Comparison of ENCODE assay signal across 40 mouse cellular contexts in genomic region chr9:69779996-69780395, GRCm38 (mm10). TPM values are rescaled to one million over a fixed set of nuclear protein-coding genes. Genes with fewer than 3 reads are reported as not detected.
"Had no signal": no experiment of that assay in that cellular context is flagged by ENCODE, and none has a peak within 500 bp of the region (broad histone marks: within the 10 kb centered on the region; RNA-seq: fewer than 3 reads in every experiment).

No protein-coding gene starts in this region.

- H3K36me3 ChIP-seq: heart, embryonic 10.5 days; heart, embryonic 12.5 days; heart, embryonic 13.5 days; heart, embryonic 15.5 days; hindbrain, embryonic 10.5 days; hindbrain, embryonic 12.5 days; hindbrain, embryonic 13.5 days; hindbrain, embryonic 15.5 days; intestine, embryonic 15.5 days; kidney, embryonic 15.5 days had no signal

- H3K4me3 ChIP-seq: heart, embryonic 10.5 days; heart, embryonic 12.5 days; heart, embryonic 13.5 days; heart, embryonic 15.5 days; hindbrain, embryonic 10.5 days; hindbrain, embryonic 12.5 days; hindbrain, embryonic 13.5 days; hindbrain, embryonic 15.5 days; intestine, embryonic 15.5 days; kidney, embryonic 15.5 days; layer of hippocampus, adult 2 months had no signal

- ATAC-seq: hindbrain, embryonic 16.5 days; hindbrain, postnatal 0 days; inflammation-experienced regulatory T-cells, adult 6 months; intestine, embryonic 15.5 days; intestine, embryonic 16.5 days; intestine, postnatal 0 days had no signal

- H3K27ac ChIP-seq: heart, embryonic 10.5 days; heart, embryonic 13.5 days; heart, embryonic 15.5 days; hindbrain, embryonic 10.5 days; hindbrain, embryonic 12.5 days; hindbrain, embryonic 13.5 days; hindbrain, embryonic 14.5 days; hindbrain, embryonic 15.5 days; hindbrain, postnatal 0 days; intestine, embryonic 15.5 days; kidney, embryonic 15.5 days; kidney, postnatal 0 days; layer of hippocampus, adult 2 months had no signal

- H3K4me2 ChIP-seq: heart, embryonic 11.5 days; heart, embryonic 12.5 days; heart, embryonic 13.5 days; heart, embryonic 15.5 days; hindbrain, embryonic 12.5 days; hindbrain, embryonic 13.5 days; hindbrain, embryonic 14.5 days; hindbrain, embryonic 15.5 days; intestine, embryonic 15.5 days; kidney, embryonic 15.5 days had no signal

- DNase-seq: heart, postnatal 10 days; heart, postnatal 14 days; heart, postnatal 36 days; heart, postnatal 4 days; kidney, adult 11 months; kidney, adult 18-20 months; kidney, adult 2 months; kidney, adult 8-10 months; kidney, adult 9 months; kidney, postnatal 10 days; kidney, postnatal 14 days; kidney, postnatal 25 days; kidney, postnatal 36 days; kidney, postnatal 4 days; layer of hippocampus, adult 9-11 months; layer of hippocampus, postnatal 36 days had no signal

- H3K9me3 ChIP-seq: heart, embryonic 10.5 days; heart, embryonic 12.5 days; heart, embryonic 13.5 days; heart, embryonic 15.5 days; hindbrain, embryonic 10.5 days; hindbrain, embryonic 12.5 days; hindbrain, embryonic 13.5 days; hindbrain, embryonic 15.5 days; intestine, embryonic 15.5 days; kidney, embryonic 15.5 days had no signal

- H3K4me1 ChIP-seq: heart, embryonic 10.5 days; heart, embryonic 12.5 days; heart, embryonic 13.5 days; heart, embryonic 15.5 days; hindbrain, embryonic 10.5 days; hindbrain, embryonic 12.5 days; hindbrain, embryonic 13.5 days; hindbrain, embryonic 15.5 days; intestine, embryonic 15.5 days; kidney, embryonic 15.5 days had no signal

- H3K9ac ChIP-seq: heart, embryonic 12.5 days; heart, embryonic 13.5 days; heart, embryonic 15.5 days; hindbrain, embryonic 12.5 days; hindbrain, embryonic 13.5 days; hindbrain, embryonic 14.5 days; hindbrain, embryonic 15.5 days; intestine, embryonic 15.5 days; kidney, embryonic 15.5 days had no signal

RNA-seq across cellular contexts. Expression of gene Foxb1, which starts 19.3 kb away (rescaled TPM):
- polyA plus RNA-seq: heart, embryonic 10.5 days; heart, embryonic 11.5 days; heart, embryonic 12.5 days; heart, embryonic 13.5 days; heart, embryonic 14.5 days; heart, embryonic 15.5 days; heart, embryonic 16.5 days; heart, postnatal 0 days; inflammation-experienced regulatory T-cells, adult 6 months; intestine, embryonic 14.5 days; intestine, embryonic 15.5 days; intestine, embryonic 16.5 days; intestine, postnatal 0 days; kidney, adult 2 months; kidney, postnatal 0 days; large intestine, adult 2 months had no signal
